Mouse (Mus musculus) hindbrain, postnatal 0 days (tissue): ENCODE results near the gene Socs3. TPM values are rescaled to one million over a fixed set of nuclear protein-coding genes. Genes with fewer than 3 reads are reported as not detected.

Experiments
- ATAC-seq: fragments of 200-750 bp; cut with Nextera tagmentation; 2 replicates; pipeline ENCODE4 v1.8.0; 2017; ENCODE audit warnings: mild to moderate bottlenecking, moderate TSS enrichment, moderate library complexity
- DNase-seq: peaks from one replicate; pipeline ENCODE4 v3.0.0-alpha.2; 2015; ENCODE audit warnings: low spot score
- H3K27ac ChIP-seq: fragments of 300-500 bp; sonication (generic); 2 replicates; pipeline ENCODE4 v1.5.1; 2014; ENCODE audit warnings: mild to moderate bottlenecking
- H3K27me3 ChIP-seq: fragments of 300-500 bp; sonication (generic); 2 replicates; pipeline ENCODE4 v1.6.1; 2014; ENCODE audit warnings: low read length, mixed read lengths; ENCODE audit not compliant: insufficient read depth
- H3K36me3 ChIP-seq: fragments of 300-500 bp; sonication (generic); 2 replicates; pipeline ENCODE4 v1.6.1; 2014; ENCODE audit warnings: low read length, mixed read lengths; ENCODE audit not compliant: insufficient read depth
- H3K4me1 ChIP-seq: fragments of 300-500 bp; sonication (generic); 2 replicates; pipeline ENCODE4 v1.6.1; 2014; ENCODE audit warnings: antibody characterized with exemption, low read length, mixed read lengths; ENCODE audit not compliant: insufficient read depth
- H3K4me2 ChIP-seq: fragments of 300-500 bp; sonication (generic); 2 replicates; pipeline ENCODE4 v1.6.1; 2014; ENCODE audit warnings: low read depth, mild to moderate bottlenecking, low read length, moderate library complexity, mixed read lengths
- H3K4me3 ChIP-seq: fragments of 300-500 bp; sonication (generic); 2 replicates; pipeline ENCODE4 v1.5.1; 2014; ENCODE audit warnings: low read length
- H3K9ac ChIP-seq: fragments of 300-500 bp; sonication (generic); replicated peaks from 2 replicates; pipeline ENCODE4 v1.6.1; 2014; ENCODE audit warnings: mild to moderate bottlenecking, low read length, moderate library complexity, mixed read lengths
- H3K9me3 ChIP-seq: fragments of 300-500 bp; sonication (generic); 2 replicates; pipeline ENCODE4 v1.6.1; 2016; ENCODE audit warnings: low read length, mixed read lengths
- CTCF ChIP-seq: IDR thresholded peaks from 2 replicates; pipeline ENCODE4 v1.5.1; 2016; ENCODE audit warnings: antibody characterized with exemption, control low read depth, low read depth
- WGBS: fragments of 180-500 bp; shearing (Covaris S2); extraction: QIAGEN DNeasy Blood & Tissue Kit; methylation state at CpG from one replicate; pipeline ENCODE4 v1.1.7; 2014; 5-methylcytosine and 5-hydroxymethylcytosine counted together
- microRNA-seq, 2 experiments: library from miRNA; unstranded; fragments of <30 nt; microRNA quantifications; one replicate each; pipeline ENCODE4; 2016
- polyA plus RNA-seq: library from polyadenylated mRNA; unstranded; fragments of >200 nt; fragmentation: Nextera tagmentation; extraction: Ambion mirVana; gene quantifications from 2 replicates; pipeline ENCODE4 v1.2.1, GENCODE M21; 2015
- total RNA-seq: library from RNA; depleted of rRNA; stranded (reverse); fragments of >200 nt; gene quantifications from 2 replicates; pipeline ENCODE4 v1.2.3, GENCODE M21; 2014; rRNA removed

The Socs3 gene
- total and polyA plus RNA-seq, 2 experiments from 2014 or later = 6.0 to 12.3 TPM

DNA sequence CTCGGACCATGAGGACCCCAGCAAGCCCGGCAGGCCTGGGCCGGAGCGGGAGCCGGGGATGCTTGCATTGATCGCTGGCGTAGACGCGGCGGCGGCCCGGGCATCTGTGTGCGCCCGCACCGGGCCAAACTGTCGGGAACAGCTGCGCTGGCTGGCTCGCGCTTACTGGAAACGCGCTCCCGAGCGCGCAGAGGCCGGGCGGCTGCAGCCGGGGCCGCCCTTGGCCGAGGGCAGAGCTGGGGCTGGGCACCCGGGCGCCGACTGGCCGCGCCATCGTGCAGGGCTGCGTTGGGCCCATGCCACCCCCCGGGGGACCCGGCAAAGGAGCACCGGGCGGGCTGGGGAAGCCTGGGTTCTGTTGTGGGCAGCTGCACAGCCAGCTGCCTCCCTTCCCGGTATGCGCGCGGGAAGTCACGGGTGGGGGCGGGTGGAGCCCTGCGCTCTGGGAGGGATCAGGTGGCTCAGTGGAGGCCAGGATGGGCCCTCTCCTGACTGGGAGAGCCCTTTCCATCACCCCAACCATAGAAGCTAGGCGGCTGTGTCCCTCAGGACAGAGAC, 39.0 kb downstream of the Socs3 start:
- Histone ChIP-seq H3K27ac (no peak overlapping the region), H3K4me3 (peak overlapping the region; percentile 37)

DNA sequence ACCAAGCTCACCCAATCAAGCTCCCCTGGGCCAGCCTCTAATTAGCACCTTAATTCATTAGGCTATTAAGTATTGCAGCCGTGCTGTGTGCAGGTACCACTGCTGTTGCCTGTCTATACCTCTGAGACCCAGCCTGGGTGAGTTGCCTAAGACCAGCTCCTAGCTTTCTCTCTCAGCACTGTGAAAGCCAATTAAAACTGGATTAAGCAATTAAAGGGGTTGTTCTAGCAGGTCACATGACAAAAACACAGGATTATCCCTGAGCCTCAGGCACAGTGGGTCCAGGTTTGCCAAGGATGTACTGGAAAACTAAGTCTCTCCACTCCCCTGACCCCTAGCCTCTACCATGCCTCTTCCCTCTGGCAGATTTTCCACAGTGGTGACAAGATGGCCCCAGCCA, 44.3 kb downstream of the Socs3 start:
- no peak for ATAC-seq
- WGBS = 78% methylated on average over 1 of the region's 1 CpGs
- DNase-seq = no peak

More for the DNA sequence above, 39.0 kb downstream of the Socs3 start:
- peaks cover 14% of the 10 kb centered on the region; the same call in 1 of the 2 replicates for H3K4me1 ChIP-seq
- peak overlapping the region; percentile 50 for H3K9ac ChIP-seq
- DNase-seq = peak; percentile 80
- 1% methylated on average over 47 of the region's 48 CpGs for WGBS
- no peaks in the 10 kb centered on the region for H3K27me3 ChIP-seq
- H3K36me3 ChIP-seq = no peaks in the 10 kb centered on the region
- peak overlapping the region; percentile 78 for H3K4me2 ChIP-seq
- peak; percentile 78 for ATAC-seq
- no peaks in the 10 kb centered on the region for H3K9me3 ChIP-seq
- no peak for TF ChIP-seq CTCF

DNA sequence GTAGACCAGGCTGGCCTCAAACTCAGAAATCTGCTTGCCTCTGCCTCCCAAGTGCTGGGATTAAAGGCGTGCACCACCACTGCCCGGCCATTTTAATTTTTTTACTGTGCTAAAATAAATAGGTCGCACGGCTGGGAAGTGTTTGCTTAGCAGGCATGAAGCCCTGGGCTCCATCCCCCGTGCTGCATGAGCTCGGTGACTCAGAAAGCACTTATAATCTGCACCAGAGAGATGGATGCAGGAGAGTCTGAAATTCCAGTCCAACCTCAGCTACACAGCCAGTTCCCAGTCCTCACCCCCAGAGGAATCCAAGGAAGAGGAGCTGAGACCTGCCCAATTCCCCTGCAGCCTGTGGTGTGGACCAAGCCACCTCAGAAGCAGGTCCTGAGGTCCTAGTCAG, 45.4 kb downstream of the Socs3 start:
- Histone ChIP-seq H3K9me3 (no peaks in the 10 kb centered on the region), H3K9ac (no peak overlapping the region), H3K4me2 (no peak overlapping the region), H3K4me1 (no peaks in the 10 kb centered on the region), H3K4me3 (no peak overlapping the region), H3K27ac (no peak overlapping the region), H3K27me3 (no peaks in the 10 kb centered on the region), H3K36me3 (no peaks in the 10 kb centered on the region)
- ATAC-seq (no peak), DNase-seq (no peak)
- no peak for TF ChIP-seq CTCF
- WGBS = 76% methylated on average over 6 of the region's 6 CpGs

More for the DNA sequence above, 44.3 kb downstream of the Socs3 start:
- Histone ChIP-seq H3K4me2 (no peak overlapping the region), H3K27ac (no peak overlapping the region), H3K9ac (no peak overlapping the region), H3K4me3 (no peak overlapping the region), H3K36me3 (no peaks in the 10 kb centered on the region), H3K27me3 (no peaks in the 10 kb centered on the region), H3K4me1 (no peaks in the 10 kb centered on the region; the same call in 1 of the 2 replicates), H3K9me3 (no peaks in the 10 kb centered on the region)
- TF ChIP-seq CTCF = no peak

DNA sequence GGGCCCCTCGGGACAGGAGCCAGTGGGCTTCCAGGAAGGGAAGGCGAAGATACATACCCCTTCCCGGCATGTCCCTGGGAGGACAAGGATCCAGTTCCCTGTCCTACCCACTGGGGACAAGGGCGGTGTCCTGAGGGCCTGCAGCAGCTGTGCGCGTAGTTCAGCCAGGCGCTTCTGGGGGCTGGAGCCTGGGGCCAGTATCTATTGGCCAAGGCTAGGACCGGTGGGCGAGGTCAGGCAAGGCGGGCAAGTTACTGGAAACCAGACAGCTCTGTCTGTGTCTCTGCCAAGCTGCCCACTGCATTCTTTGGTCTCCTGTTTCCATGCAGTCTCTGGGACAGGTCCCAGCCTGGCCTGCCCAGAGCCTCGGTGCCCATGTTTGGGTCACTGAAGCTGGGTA, 46.6 kb downstream of the Socs3 start:
- 64% methylated on average over 11 of the region's 11 CpGs for WGBS
- peak; percentile 77 for ATAC-seq
- no peak for TF ChIP-seq CTCF
- no peaks in the 10 kb centered on the region for H3K4me1 ChIP-seq
- H3K36me3 ChIP-seq = no peaks in the 10 kb centered on the region
- no peak overlapping the region for H3K4me3 ChIP-seq
- H3K9me3 ChIP-seq = no peaks in the 10 kb centered on the region
- no peak overlapping the region for H3K27ac ChIP-seq
- DNase-seq = peak; percentile 38
- no peaks in the 10 kb centered on the region for H3K27me3 ChIP-seq
- no peak overlapping the region for H3K4me2 ChIP-seq
- no peak overlapping the region for H3K9ac ChIP-seq

DNA sequence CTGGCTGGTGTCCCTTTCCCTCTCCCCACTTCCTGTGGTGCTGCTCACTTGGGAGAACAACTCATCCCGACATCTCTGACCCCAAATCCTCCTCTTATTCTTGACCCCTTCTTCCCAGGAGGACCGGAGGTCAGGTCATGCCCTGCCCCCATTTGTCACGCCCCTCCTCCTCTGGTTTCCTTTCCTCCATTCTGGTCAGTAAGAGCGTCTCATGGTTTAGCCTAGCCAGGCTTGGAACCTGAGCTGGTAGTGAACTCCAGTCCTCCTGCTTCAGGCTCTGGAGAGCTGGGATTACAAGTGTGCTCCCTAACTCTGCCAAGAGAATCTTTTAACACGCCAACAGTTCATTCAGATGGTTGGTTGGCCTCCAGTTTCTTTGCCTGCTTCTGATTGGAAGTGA, 50.6 kb downstream of the Socs3 start:
- ATAC-seq (no peak), DNase-seq (no peak)
- 13% methylated on average over 5 of the region's 5 CpGs for WGBS
- H3K27me3 ChIP-seq = no peaks in the 10 kb centered on the region
- H3K4me3 ChIP-seq = no peak overlapping the region
- H3K27ac ChIP-seq = no peak overlapping the region
- H3K4me2 ChIP-seq = no peak overlapping the region
- no peak for TF ChIP-seq CTCF
- H3K36me3 ChIP-seq = no peaks in the 10 kb centered on the region
- H3K9me3 ChIP-seq = no peaks in the 10 kb centered on the region
- no peak overlapping the region for H3K9ac ChIP-seq
- H3K4me1 ChIP-seq = no peaks in the 10 kb centered on the region

DNA sequence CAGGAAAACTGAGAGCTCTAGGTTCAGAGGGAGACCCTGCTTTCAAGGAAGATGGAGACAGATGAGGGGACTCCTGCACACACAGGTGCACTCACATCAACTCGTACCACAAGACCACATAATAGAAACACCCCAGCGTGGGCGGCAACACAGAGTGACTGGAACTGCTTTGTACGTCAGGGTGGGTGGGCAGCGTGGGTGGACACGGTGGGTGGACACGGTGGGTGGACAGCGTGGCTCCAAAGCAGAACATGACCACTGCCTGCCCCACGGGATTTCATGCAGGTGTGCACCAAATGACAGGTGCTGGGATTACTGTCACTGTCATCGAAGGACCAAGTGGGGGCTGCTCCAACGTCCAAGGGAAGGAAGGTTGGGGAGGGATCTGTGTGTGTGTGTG, 51.3 kb downstream of the Socs3 start:
- H3K27ac ChIP-seq = no peak overlapping the region
- H3K4me2 ChIP-seq = no peak overlapping the region
- H3K4me1 ChIP-seq = no peaks in the 10 kb centered on the region
- TF ChIP-seq CTCF = no peak
- ATAC-seq (no peak), DNase-seq (no peak)
- H3K9ac ChIP-seq = no peak overlapping the region
- H3K36me3 ChIP-seq = no peaks in the 10 kb centered on the region
- no peaks in the 10 kb centered on the region for H3K9me3 ChIP-seq
- no peaks in the 10 kb centered on the region for H3K27me3 ChIP-seq
- no peak overlapping the region for H3K4me3 ChIP-seq
- WGBS = 64% methylated on average over 11 of the region's 11 CpGs

Small RNA genes within 50 kb of the gene (microRNA-seq; reads per million reads assigned to microRNA genes)
- gene Mir6933 = 0 to 0.35 reads per million in 2 experiments

Other genes with a start within 250 kb of the Socs3 start
- 0.73 and 0.75 TPM in 2 replicates for gene Tmc8, start 188.0 kb downstream of the Socs3 start, total RNA-seq
- gene Tmc8, start 188.0 kb downstream of the Socs3 start, polyA plus RNA-seq = 0.44 and 0.86 TPM in 2 replicates
- gene Tmc6, start 187.8 kb downstream of the Socs3 start, total RNA-seq = 3.3 and 4.7 TPM in 2 replicates
- 3.2 and 4.9 TPM in 2 replicates for gene Tmc6, start 187.8 kb downstream of the Socs3 start, polyA plus RNA-seq
- not detected in 2 replicates for gene 6030468B19Rik, start 172.4 kb downstream of the Socs3 start, total RNA-seq
- gene 6030468B19Rik, start 172.4 kb downstream of the Socs3 start, polyA plus RNA-seq = not detected in 2 replicates
- gene Gm20708, start 160.4 kb downstream of the Socs3 start, total RNA-seq = 2.6 TPM in 1 of 2 replicates, not detected in the other
- 0.67 and 1.4 TPM in 2 replicates for gene Gm20708, start 160.4 kb downstream of the Socs3 start, polyA plus RNA-seq
- 21.5 and 31.7 TPM in 2 replicates for gene Syngr2, start 160.4 kb downstream of the Socs3 start, total RNA-seq
- 17.2 and 18.8 TPM in 2 replicates for gene Syngr2, start 160.4 kb downstream of the Socs3 start, polyA plus RNA-seq
- 4.8 and 7.5 TPM in 2 replicates for gene Afmid, start 144.1 kb downstream of the Socs3 start, total RNA-seq
- gene Afmid, start 144.1 kb downstream of the Socs3 start, polyA plus RNA-seq = 7.9 and 9.0 TPM in 2 replicates
- 26.1 and 31.5 TPM in 2 replicates for gene Tk1, start 144.0 kb downstream of the Socs3 start, total RNA-seq
- gene Tk1, start 144.0 kb downstream of the Socs3 start, polyA plus RNA-seq = 21.2 and 25.0 TPM in 2 replicates
- 5.6 and 14.6 TPM in 2 replicates for gene Birc5, start 120.8 kb downstream of the Socs3 start, total RNA-seq
- gene Birc5, start 120.8 kb downstream of the Socs3 start, polyA plus RNA-seq = 45.3 and 50.4 TPM in 2 replicates
- gene Tmem235, start 109.3 kb downstream of the Socs3 start, total RNA-seq = 0.31 and 0.58 TPM in 2 replicates
- 0.09 TPM in 1 of 2 replicates, not detected in the other for gene Tmem235, start 109.3 kb downstream of the Socs3 start, polyA plus RNA-seq
- gene Tha1, start 96.6 kb downstream of the Socs3 start, total RNA-seq = 1.9 and 4.7 TPM in 2 replicates
- 2.0 and 3.4 TPM in 2 replicates for gene Tha1, start 96.6 kb downstream of the Socs3 start, polyA plus RNA-seq
- gene Pgs1, start 16.2 kb upstream of the Socs3 start, total RNA-seq = 72.7 and 85.0 TPM in 2 replicates
- 57.2 and 58.3 TPM in 2 replicates for gene Pgs1, start 16.2 kb upstream of the Socs3 start, polyA plus RNA-seq
- gene Dnah17, start 160.6 kb upstream of the Socs3 start, total RNA-seq = 0.07 TPM in 1 of 2 replicates, not detected in the other
- gene Dnah17, start 160.6 kb upstream of the Socs3 start, polyA plus RNA-seq = 0.13 and 0.16 TPM in 2 replicates